Mouse (Mus musculus): Measurements from ENCODE around the gene Pde4d.

Gene Pde4d

DNA sequence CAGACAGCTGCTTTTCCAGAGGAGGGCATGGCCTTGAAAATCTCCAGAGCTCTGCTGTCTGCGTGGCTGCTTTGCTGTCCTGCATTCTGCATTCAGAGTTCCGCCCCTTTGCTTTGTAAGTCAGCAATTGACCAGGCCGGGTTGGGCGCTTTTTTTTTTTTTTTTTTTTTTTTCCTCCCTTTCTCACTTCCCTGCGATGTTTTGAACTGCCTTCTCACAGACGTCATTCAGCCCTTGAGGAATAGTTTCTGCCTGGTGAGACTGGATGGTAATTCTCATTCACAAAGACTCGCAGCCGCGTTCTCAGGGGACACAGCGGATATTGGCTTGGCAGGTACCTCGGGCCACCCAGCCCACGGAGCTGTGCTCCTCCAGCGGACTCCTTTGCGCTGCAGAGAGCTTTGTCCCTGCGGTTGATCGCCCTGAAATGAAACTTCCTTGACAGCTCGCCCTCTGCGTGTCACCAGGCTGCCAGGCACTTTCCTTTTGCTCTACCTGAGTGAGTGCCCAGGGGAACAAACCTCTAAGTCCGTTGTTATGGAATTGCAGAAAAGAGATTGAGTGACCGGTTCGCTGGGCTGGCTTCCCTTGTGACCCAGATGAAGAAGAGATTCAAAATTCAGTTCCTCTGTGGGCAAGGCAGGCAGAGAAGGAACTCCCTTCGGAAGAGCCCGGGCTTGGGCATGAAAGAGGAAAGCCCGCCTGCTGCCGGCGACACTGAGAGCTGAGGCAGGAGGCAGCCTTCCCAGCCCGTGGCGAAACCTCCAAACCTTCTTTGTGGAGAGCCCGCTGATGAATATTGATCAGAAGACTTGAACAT is 1235.8 kb downstream of the Pde4d start:
- DNase-seq (ENCODE audit: low read depth, low spot score), result no peak

DNA sequence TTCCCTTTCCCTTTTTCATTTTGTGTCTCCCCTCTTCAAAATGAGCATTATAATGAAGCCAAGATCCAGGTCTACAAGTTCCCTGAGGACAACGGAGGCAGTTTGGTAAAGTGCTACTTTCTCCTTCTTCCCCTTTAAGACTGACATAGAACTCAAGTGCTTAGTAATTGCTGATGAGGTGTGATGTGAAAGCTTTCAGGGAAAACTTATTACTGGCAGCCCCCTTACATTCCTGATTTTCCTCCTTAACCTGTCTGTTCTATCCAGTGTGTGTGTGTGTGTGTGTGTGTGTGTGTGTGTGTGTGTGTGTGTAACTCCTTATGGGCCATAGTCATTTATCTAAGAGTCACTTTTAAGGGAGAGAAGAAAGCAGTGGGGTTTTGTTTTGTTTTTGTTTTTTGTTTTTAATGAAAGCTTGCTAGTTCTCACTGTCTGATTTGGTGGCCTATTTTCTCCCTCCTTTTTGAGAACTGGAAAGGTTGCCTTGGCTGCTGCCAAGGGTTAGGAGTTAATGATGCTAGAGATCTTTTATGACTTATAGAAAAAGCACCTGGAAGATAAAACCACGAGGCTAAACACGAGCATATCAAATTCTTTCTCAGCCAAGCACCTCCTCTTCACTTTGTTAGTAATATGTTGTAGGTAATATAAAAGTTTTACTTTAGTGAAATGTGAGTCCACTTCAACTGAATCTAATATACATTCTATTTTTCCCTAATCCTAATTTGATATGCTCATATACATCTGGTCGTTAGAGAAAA is 1236.5 kb downstream of the Pde4d start:
- no peak for DNase-seq (ENCODE audit: low read depth, low spot score)

DNA sequence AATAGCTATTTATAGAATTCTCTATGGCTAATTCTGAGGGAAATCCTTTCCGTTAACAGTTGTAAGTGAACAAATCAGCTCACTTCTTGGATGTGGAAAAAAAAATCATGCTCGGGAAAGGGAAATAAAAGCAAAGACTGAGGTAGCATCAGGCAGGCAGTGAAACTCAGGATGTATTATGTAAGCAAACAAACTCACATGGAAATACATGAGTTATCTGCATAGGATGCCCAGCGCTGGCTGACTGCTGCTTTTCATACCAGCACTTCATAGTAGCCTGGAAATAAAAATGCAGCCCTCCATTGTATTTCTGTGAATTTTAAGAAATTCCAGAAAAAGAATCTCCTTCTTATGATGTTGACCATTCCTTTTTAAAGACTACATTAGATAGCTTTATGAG is 1237.2 kb downstream of the Pde4d start:
- DNase-seq (ENCODE audit: low read depth, low spot score), result no peak

DNA sequence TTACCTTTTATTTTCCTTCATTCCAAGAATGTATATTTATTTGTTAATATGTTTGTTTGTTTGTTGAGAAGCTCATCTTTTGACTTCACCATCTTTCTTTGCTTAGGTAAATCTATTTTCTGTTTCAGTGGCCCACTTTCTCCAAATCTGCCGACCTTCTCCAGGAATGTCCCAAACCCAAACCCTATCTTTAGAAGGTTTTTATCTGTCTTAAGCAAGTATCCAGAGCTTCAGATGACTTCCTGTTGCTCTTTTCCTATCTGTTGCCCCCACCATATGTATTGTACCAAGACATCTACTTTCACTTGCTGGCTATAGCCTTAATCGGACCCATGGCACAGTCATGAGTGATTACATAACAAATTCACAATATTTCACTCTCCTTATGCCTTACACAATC is 1238.4 kb downstream of the Pde4d start:
- no peak for DNase-seq (ENCODE audit: low read depth, low spot score)

DNA sequence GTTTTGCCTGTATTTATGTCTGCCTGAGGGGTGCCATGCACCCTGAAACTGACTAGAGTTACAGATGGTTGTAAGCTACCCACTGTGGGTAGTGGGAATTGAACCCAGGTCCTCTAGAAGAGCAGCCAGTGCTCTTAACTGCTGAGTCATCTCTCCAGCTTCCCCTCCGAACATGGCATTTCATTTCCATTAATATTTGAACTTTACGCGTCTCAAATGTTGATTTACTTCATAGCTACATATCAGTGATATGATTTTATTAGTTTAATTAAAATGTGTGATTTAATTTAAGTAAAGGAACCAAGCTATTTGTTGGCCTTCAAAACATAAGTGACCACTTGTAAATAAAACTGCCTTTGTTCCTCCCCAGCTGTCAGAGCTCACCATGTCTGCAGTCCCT is 1239.4 kb downstream of the Pde4d start:
- no peak for DNase-seq (ENCODE audit: low read depth, low spot score)

DNA sequence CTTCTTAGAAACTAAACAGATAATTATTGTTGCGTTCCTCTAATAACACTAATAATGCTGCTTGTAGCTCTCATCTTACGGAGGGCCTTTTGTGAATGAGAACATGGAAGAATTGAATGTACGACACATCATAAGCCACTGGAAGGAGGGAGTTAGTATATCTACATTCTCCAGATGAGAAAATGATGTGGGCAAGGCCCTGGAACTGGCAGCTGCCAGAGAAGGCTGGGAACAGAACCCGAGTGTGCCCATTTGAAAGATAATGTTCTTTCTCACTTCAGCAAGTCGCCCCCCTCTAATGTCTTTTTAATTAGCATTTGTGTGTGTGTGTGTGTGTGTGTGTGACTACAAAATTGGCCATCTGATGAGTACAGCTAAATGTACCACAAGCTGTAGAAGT is 1240.8 kb downstream of the Pde4d start:
- DNase-seq (ENCODE audit: low read depth, low spot score), result no peak

DNA sequence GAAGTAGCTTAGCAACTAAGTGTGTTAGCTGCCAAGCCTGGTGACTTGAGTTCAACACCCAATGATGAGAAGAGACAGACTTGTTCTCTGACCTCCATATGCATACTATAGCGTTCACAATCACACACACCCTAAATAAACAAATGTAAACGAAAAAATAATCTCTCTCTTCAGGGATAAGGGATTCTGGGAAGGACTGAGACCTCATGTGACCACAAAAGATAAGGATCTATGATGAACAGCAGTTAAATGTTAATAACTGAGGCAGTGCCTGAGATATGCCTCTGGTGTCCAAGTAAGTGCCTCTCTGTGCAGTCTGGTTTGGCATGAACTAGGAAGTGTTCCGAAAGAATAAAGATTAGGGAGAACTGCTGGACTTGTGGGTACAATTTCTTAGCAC is 1243.1 kb downstream of the Pde4d start:
- DNase-seq (ENCODE audit: low read depth, low spot score), result no peak

DNA sequence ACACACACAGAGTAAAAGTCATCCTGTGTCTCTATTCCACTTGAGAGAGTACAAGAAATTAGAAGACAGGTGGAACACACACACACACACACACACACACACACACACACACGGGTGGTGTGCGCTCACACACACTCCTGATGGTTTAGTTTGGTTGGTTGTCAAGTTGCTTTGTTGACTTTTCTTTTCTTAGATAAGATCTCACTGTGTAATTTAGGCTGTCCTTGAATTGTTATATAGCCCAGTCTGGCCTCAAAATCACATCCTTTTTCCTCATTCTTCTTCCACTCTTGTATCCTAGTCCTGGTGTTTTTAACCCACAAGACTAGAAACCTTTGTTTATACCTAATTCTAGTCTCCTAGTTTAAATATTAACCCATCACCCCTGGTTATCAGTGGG is 1244.0 kb downstream of the Pde4d start:
- DNase-seq (ENCODE audit: low read depth, low spot score), result no peak

DNA sequence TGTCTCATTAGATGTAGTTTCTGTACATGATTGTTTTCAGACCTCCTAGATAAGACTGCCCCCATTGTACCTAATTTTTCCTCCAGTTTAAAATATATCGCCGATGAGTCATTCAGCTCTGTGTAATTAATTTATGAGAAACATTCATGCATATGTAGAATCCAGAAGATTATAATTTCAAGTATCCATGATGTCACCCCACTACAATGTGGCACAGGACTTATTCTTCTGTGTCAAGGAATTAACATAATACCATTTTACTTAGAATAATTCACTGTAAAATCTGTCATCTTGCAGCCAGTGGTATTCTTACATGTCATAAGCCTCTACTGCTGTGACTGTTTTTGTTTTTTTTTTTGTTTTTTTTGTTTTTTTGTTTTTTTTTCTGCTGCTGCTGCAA is 1244.5 kb downstream of the Pde4d start:
- DNase-seq (ENCODE audit: low read depth, low spot score), result no peak

DNA sequence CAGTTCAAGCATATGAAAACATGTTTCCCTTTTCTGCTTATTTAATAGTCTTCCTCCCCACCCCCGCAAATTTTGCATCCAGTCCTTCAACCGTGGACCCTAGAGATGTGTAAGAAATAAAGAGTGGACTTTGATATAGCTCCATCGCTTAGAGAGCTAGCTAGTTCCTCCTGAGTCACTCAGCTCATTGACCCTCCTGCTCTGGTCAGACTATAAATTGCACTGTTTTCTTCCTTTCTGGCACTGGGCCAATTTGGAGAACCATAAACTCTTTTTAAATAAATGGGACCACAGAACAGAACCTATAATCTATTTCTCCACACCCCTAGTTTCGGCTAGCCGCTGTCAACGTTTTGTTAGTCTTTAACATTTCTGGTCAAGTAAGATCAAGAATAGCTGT is 1245.3 kb downstream of the Pde4d start:
- DNase-seq (ENCODE audit: low read depth, low spot score), result no peak

DNA sequence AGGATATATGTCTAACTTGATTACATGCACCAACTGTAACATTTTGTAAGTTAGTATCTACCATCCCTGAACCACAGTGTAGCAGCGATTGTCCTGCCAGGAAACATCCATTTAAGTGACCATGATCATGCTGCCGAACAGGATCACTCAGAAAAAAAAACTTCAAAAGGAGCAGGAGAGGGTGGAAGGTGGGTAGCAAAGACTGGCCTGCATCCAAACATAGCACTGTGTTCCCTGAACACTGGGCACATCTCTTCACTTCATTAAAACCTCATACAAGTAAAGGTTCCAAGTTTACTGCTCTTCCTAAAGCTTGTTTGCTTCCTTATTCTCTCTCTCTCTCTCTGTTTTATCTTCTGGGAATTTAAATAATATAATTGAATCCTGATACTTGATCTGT is 1256.4 kb downstream of the Pde4d start:
- no peak for DNase-seq (ENCODE audit: low read depth, low spot score)

DNA sequence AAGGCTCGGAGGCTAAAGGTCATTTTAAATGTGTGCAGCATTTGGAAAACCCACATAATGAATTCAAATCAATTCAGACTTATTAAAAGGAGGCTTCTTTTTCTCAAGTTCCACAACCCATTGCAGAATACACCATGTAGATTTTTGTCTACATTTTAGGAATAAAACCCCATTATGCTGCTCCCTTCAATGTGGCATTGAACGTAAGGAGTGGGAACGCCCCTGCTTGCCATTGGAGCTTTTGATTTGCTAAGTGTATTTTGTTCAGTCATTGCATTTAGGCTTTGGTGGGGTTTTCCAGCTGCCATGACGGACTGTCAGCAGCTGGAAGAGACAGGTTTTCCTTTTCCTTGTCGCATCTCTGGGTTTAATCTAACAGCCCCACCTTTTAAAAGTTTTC is 1256.8 kb downstream of the Pde4d start:
- DNase-seq (ENCODE audit: low read depth, low spot score), result no peak

DNA sequence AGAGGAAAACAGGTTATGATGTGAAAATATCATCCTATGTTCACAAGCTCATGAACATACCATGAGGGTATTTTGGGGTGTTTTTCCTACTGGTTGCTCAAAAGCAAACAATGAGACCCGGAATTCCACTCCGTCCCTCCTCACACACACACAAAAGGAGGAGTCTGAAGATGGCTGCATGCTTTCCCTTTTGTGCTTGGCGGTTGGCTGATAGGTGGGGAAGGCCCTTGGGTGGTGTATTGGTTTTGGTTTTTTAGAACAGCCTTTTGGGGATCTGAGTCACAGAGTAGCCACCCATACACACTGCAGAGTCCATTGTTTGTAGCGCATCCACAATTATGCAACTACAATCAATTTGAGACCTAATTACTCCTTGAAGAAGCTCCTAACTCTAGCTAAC is 1257.4 kb downstream of the Pde4d start:
- no peak for DNase-seq (ENCODE audit: low read depth, low spot score)

DNA sequence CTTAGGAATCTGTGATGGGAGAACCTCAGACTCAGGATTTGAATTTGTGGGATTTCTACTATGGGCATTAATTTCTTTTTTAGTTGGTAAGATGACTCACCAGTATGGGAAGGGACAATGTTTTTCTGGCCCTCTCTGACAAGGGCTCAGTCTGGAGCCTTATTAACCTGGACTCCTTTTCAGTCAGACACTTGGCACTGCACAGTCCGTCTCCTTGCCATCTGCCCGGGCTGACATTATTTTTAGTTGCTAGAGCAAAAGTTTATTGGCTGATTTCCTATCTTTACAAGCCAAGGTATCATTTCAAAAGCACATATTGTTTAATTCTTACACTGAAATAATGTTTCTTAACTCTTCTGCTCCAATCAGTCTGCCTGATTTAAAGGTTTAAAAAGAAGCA is 1258.6 kb downstream of the Pde4d start:
- DNase-seq (ENCODE audit: low read depth, low spot score), result no peak

DNA sequence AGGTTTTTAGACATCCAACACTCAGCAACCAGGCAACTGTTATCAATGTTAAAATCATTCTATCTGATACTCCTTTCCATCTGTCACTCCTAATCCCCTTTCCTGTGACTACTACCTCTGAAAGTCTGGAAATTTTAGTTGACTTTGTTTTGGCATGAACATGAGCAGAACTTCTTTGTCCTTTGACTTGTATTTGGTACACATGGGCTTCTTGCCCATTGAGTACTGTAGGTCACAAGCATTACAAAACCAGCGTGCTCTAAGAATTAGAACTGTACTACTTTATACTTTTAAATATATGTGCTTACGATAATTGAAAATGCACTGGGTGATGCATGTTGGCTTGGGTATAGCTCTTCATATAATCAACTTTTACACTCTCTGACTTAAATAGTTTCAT is 1264.8 kb downstream of the Pde4d start:
- DNase-seq (ENCODE audit: low read depth, low spot score), result no peak

DNA sequence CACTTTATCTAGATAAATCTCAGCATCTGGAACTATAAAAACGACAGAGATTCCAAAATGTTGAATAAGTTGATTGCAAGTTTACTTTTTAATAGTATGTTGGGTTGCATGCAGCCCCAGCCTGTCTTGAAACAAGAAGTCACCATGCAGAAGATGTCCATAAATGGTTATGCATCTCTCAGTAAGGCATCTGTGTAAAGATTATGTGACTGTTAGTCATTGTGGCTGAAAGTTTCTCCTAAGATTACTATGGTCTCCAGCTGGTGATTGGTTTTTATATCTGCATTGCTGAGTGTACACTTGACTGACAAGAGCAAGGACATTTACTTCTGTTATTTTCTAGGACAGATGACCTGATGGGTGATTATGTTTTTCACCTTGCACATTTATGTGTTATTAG is 1265.6 kb downstream of the Pde4d start:
- no peak for DNase-seq (ENCODE audit: low read depth, low spot score)

DNA sequence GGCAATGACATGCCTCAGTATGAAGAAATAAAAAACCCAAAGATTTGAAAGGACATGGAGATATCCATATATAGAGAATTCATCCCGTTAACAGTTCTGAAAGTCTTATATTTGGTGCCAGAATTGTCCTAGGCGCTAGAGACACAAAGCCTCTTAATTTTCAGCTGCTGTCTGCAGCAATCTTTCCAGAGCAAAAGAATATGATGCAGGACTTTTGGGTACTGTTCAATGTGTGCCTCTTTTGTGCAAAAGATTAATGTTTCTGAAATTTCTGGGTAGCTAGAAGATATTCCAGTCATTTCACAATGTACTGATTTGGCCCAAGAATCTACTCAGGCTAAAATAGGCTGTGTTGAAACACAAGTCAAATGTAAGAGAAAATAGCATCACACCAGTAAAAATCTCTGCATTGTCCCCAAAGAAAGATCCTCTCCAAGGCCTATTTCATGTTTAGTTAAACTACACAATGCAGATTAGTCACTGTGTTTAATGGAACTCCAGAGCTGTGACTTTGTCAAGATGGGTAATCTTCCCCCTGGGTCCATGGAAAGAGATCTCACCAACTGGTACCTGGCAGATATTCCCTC is 1270.5 kb downstream of the Pde4d start:
- peak; percentile 68 for DNase-seq (ENCODE audit: low read depth, low spot score)

DNA sequence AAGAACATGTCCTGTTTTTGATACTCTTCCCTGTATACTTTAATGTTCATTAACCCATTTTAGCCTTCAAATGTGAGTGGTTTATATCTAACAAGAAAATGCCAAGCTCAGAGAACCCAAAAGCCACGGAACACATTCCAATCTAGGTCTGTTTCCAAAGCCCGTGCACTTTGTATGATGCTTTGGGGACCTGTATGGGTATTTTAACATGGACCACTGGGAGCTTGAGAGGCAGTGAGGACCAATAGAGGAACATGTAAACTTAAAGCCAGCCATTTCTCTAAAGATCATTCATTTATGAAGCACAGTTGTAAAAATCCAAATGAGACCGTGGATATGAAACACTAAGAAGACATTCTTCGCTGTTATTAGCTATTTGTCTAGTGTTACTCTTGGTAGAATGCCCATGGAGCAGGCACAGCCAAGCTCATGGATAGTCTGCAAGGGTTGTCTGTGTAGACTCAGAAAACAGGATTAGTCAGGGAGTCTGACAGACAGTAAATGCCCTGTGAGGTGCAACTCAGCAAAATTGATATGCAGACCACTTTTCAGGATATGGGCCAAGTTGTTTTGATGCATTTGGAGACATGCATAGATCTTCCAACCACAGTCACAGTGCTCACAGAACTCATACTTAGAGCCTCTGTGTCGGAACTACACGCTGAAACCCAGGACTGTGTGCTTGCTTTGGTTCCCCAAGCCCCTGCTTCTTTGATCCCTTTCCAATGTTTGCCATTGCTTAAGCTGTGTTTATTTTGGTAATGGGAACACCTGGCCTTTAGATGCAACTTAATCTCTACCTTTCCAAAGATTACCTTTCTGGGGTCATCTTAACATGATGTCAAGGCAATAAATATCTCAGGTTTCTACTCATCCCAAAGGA is 1272.7 kb downstream of the Pde4d start:
- no peak for DNase-seq (ENCODE audit: low read depth, low spot score)

DNA sequence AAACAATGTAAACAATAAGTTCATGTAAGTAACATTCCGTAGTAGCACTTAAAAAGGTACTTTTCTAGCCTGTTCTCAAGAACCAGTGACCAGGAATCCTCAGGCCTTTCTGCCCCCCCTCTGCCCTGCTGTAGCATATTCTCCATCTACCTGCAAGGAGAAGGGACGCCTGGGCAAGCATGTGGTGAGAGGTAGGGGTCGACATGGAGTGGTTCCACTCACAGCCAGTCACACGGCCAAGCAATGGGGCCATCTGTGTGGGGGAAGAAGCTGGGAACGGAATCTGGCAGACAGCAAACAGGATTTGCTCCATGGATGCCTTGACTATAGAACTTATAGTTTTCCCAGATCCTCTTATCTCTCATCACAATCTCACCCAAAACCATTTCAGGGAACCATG is 1277.6 kb downstream of the Pde4d start:
- DNase-seq (ENCODE audit: low read depth, low spot score), result no peak

DNA sequence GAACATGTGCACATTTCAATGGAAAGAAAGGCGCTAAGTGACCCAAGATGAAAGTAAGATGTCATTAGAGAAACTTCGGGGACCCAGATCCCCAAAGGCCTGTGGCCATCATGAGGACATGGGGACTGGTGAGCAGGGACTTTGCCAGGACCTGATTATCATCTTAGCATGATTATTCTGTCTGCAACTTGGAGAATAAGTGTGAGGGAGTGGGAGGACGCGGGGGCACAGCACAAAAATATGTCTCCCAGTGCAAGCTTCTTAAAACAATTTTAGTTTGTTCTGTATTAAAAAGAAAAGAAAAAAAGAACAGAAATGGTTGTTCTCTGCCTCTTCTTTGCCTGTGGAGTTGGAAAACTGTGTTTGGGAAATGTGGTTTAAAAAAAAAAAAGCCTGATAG is 1279.9 kb downstream of the Pde4d start:
- peak; percentile 64 for DNase-seq (ENCODE audit: low read depth, low spot score)

DNA sequence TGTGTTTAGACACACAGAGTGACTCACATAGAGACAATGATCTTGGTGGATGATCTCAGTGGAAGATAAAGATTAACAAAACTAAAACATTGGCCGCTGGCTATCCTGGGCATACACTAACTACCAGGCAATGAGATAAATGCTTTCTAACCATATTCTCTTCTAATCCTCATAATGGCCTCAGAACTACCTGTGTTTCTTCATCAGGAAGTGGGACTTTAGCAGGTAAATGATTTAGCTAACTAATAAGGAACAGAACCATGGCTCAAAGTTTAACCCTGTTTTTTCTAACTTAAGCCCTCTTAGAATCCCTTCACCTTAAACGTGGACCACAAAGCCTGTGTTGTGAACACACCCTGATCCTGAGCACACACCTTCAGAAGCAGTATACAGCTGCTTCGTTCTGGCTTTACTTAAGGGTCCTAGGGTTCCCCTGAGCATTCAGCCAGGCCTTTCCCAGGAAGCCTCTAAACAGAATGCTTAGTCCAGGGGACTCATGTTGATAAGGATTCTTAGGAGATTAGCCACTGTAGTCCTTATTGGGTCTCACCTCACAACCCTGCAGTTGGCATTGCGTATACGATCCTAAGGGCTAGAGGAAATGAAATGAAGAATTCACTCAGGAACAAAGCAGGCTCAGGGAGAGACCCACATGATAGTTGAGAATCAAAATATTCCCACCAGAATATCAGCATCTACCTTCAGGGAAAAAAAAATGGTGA is 1283.1 kb downstream of the Pde4d start:
- DNase-seq (ENCODE audit: low read depth, low spot score), result no peak

Data from telencephalon, adult 2 months (tissue).